Mouse (Mus musculus) small intestine, adult 10 weeks (tissue): ENCODE results near the gene D17Wsu92e. TPM values are rescaled to one million over a fixed set of nuclear protein-coding genes. Genes with fewer than 3 reads are reported as not detected.

Experiments
- polyA plus RNA-seq: library from polyadenylated mRNA; stranded (reverse); fragments of 350-450 nt; fragmentation: Illumina TruSeq; extraction: RNeasy Lipid Tissue Mini Kit (QIAGEN cat#74804); gene quantifications from one replicate; pipeline ENCODE4 v1.2.3, GENCODE M21; 2014; ENCODE audit warnings: low replicate concordance

Gene D17Wsu92e
- polyA plus RNA-seq: 45.7 TPM

DNA sequence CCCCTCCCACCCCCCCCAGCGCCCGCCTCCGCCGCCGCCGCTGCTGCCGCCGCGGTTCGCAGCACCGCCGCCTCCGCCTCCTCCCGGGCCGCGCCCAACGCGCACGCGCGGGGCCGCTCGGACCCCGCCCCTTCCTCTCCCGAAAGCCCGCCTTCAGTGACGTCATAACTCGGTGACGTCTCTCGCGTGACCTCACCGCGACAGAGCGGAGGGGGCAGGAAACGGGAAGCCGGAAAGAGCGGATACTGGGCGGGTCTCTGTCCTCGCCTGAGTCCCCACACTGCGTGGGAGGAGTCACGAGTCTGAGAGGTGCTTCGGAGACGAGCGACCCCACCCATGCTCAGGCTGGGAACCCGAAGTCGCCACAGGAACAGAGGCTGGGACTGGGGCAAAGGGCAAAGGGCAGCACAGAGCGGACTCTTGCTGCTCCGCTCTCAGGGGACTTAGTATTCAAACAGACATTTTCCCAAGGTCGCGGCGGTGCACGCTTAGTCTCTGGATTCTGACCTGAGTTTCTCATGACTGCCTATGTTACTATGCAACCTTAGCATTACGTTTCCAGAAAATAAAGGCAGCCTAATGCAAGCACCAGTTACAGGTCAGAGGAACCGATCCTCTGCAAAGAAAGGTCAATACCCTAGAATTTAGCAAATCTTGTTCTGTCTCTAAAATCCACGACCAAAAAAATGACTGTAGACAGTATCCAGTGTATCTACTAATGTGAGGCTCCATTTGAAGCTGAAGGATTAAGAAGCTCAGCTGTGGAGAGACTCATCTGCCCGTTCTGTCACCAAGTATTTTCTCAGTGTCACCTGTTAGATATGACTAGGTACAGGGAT, at the start of gene D17Wsu92e:
TSS of gene D17Wsu92e (minus strand) at position 81 of the 839 bp plus-strand sequence.

DNA sequence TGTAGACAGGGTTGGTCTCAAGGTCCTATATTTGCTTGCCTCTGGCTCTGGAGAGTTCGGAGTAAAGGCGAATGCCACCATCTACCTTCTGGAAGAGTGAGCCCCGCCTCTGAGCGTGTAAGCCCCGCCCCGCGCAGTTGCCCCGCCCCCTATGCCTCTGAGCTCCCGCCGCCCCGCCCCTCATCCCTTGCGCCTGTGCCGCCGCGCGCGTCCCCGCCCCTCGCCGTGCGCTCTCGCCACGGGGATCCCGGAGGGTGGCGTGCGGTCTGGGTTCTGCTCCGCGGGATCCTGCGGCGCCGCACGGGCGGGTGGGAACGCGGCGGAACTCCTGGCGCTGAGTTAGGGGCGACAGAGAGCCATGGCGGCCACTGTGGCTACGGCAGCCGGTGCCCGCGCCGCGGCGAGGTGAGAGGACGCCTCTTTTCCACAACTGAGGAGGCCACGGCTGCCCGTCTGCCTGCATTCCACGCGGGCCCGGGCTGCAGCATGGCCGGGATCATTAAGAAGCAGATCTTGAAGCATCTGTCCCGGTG, 35.9 kb upstream of the D17Wsu92e start, which contains the start of gene Uhrf1bp1:
TSS of gene Uhrf1bp1 (plus strand) at position 177 of the 533 bp plus-strand sequence.

DNA sequence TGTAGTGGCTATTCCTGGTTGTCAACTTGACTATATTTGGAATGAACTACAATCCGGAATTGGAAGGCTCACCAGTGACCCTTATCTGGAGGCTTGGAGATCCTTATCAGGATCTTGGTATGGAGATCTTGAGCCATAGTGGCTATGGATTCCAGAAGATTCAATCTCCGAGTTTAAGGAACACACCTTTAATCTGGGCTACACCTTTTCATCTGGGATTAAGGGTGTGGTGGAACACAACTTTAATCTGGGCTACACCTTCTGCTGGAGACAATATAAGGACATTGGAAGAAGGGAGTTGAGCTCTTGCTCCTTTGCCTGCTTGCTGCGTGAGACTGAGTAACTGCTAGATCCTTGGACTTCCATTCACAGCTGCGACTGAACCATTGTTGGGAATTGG, 17.4 kb upstream of the D17Wsu92e start, which contains the start of gene Snrpc:
TSS of gene Snrpc (plus strand) at position 301 of the 400 bp plus-strand sequence.

DNA sequence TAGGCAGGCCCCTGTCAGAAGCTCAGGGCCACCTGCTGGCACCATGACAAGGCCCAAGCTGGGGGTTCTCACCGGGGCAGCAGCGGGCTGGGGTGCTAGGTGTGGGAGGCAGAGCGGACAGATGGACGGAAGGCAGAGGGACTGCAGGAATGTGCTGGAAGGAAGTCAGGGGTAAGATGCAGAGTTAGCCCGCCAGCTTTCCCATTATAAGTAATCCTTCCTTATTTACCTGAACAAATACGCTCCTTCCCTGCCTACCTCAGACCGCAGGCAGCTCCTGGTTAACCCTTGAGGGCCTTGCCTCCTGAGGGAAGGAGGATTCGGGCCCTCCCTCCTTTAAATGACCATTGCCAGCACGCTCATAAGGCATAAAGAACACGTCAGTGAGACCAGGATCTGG, 91.7 kb downstream of the D17Wsu92e start, which contains the start of gene Spdef:
TSS of gene Spdef (minus strand) at position 186 of the 400 bp plus-strand sequence.

Other genes with a start within 250 kb of the D17Wsu92e start
- gene Nudt3, start 197.2 kb downstream of the D17Wsu92e start, polyA plus RNA-seq: 10.1 TPM
- gene RPS10-NUDT3, start 185.4 kb downstream of the D17Wsu92e start, polyA plus RNA-seq: not detected
- gene Rps10, start 184.0 kb downstream of the D17Wsu92e start, polyA plus RNA-seq: 11.7 TPM
- not detected for gene Pacsin1, start 165.1 kb downstream of the D17Wsu92e start, polyA plus RNA-seq
- not detected for gene Spdef, start 91.7 kb downstream of the D17Wsu92e start, polyA plus RNA-seq
- gene Snrpc, start 17.5 kb upstream of the D17Wsu92e start, polyA plus RNA-seq: 35.8 TPM
- 0.82 TPM for gene Uhrf1bp1, start 35.8 kb upstream of the D17Wsu92e start, polyA plus RNA-seq
- 1.2 TPM for gene Anks1, start 88.7 kb upstream of the D17Wsu92e start, polyA plus RNA-seq
- gene Taf11, start 89.2 kb upstream of the D17Wsu92e start, polyA plus RNA-seq: 15.4 TPM